Mouse (Mus musculus) liver, adult 2 months (tissue): ENCODE data around the gene Mob4. TPM values are rescaled to one million over a fixed set of nuclear protein-coding genes. Genes with fewer than 3 reads are reported as not detected.
"Not testable (repeated sequence)": the region's sequence is repeated elsewhere in the genome, so short reads cannot be mapped to it uniquely, and the experiment has no call there.

Experiments used
- DNase-seq: peaks from one replicate; pipeline ENCODE4 v3.0.0-alpha.2; 2011; ENCODE audit warnings: low read depth, low spot score; ENCODE audit errors: extremely low read depth
- H3K27ac ChIP-seq: fragments of 200-500 bp; replicated peaks from 2 replicates; pipeline ENCODE4 v1.5.1; 2012; ENCODE audit warnings: low read depth, mild to moderate bottlenecking, control low read depth, inconsistent platforms, low read length; ENCODE audit not compliant: insufficient read depth
- H3K27me3 ChIP-seq: fragments of 200-500 bp; 2 replicates; pipeline ENCODE4 v1.6.1; 2012; ENCODE audit warnings: mild to moderate bottlenecking, moderate library complexity, low read length, inconsistent platforms; ENCODE audit not compliant: control insufficient read depth, insufficient read depth
- H3K36me3 ChIP-seq: fragments of 200-500 bp; 2 replicates; pipeline ENCODE4 v1.6.1; 2012; ENCODE audit warnings: low read length, inconsistent platforms; ENCODE audit not compliant: control insufficient read depth, insufficient read depth
- H3K4me1 ChIP-seq: fragments of 200-500 bp; 2 replicates; pipeline ENCODE4 v1.6.1; 2011; ENCODE audit warnings: low read length; ENCODE audit not compliant: control insufficient read depth, insufficient read depth
- H3K4me3 ChIP-seq: fragments of 200-500 bp; 2 replicates; pipeline ENCODE4 v1.5.1; 2011; ENCODE audit warnings: low read depth, mild to moderate bottlenecking, control low read depth, low read length, moderate library complexity; ENCODE audit not compliant: insufficient read depth
- H3K79me2 ChIP-seq: fragments of 200-500 bp; 2 replicates; pipeline ENCODE4 v1.6.1; 2012; ENCODE audit warnings: inconsistent platforms, mild to moderate bottlenecking, low read length, moderate library complexity; ENCODE audit not compliant: control insufficient read depth, insufficient read depth
- H3K9ac ChIP-seq: fragments of 200-500 bp; 2 replicates; pipeline ENCODE4 v1.6.1; 2012; ENCODE audit warnings: low read depth, mild to moderate bottlenecking, control low read depth, inconsistent platforms, low read length
- CTCF ChIP-seq: fragments of 200-500 bp; IDR thresholded peaks from 2 replicates; pipeline ENCODE4 v1.5.1; 2011; ENCODE audit warnings: low read depth, low read length, control low read depth
- POLR2A ChIP-seq: fragments of 200-500 bp; IDR thresholded peaks from 2 replicates; pipeline ENCODE4 v1.6.1; 2011; ENCODE audit warnings: low read length, control low read depth; ENCODE audit not compliant: insufficient read depth; ENCODE audit errors: extremely low read depth
- WGBS: fragments of 180-500 bp; shearing (Covaris S2); methylation state at CpG from one replicate; pipeline ENCODE4 v1.1.7; 2018; 5-methylcytosine and 5-hydroxymethylcytosine counted together
- polyA plus RNA-seq: library from polyadenylated mRNA; depleted of rRNA; stranded (reverse); fragments of >200 nt; gene quantifications from 2 replicates; pipeline ENCODE4 v1.2.3, GENCODE M21; 2012
- total RNA-seq: library from RNA; depleted of rRNA; stranded (reverse); fragments of >200 nt; gene quantifications from 2 replicates; pipeline ENCODE4 v1.2.3, GENCODE M21; 2014

Mob4 gene
- total and polyA plus RNA-seq, 2 experiments = 6.1 to 27.8 TPM

- H3K27me3 ChIP-seq = no peaks in the 10 kb centered on the region
- H3K4me1 ChIP-seq = no peaks in the 10 kb centered on the region
- 94% methylated on average over 9 of the region's 9 CpGs for WGBS
- TF ChIP-seq POLR2A (no peak), CTCF (no peak)
- no peaks in the 10 kb centered on the region for H3K36me3 ChIP-seq
- no peak overlapping the region for H3K9ac ChIP-seq
- DNase-seq = no peak
- no peaks in the 10 kb centered on the region for H3K79me2 ChIP-seq
- no peak overlapping the region for H3K4me3 ChIP-seq
- H3K27ac ChIP-seq = no peak overlapping the region
Measured at GRCm38 (mm10) chr1:55106919-55107585, 24.0 kb upstream of the Mob4 start.

GRCm38 (mm10) chr1:55107644-55108043 lies 23.4 kb upstream of the Mob4 start:
- H3K27me3 ChIP-seq = no peaks in the 10 kb centered on the region
- H3K4me3 ChIP-seq = no peak overlapping the region
- DNase-seq = no peak
- 30% methylated on average over 1 of the region's 1 CpGs for WGBS
- H3K36me3 ChIP-seq = no peaks in the 10 kb centered on the region
- TF ChIP-seq CTCF = no peak
- no peak for TF ChIP-seq POLR2A
- no peaks in the 10 kb centered on the region for H3K79me2 ChIP-seq
- no peak overlapping the region for H3K27ac ChIP-seq
- H3K9ac ChIP-seq = no peak overlapping the region
- no peaks in the 10 kb centered on the region for H3K4me1 ChIP-seq

- no peak overlapping the region for H3K4me3 ChIP-seq
- no peaks in the 10 kb centered on the region for H3K36me3 ChIP-seq
- DNase-seq = no peak
- H3K9ac ChIP-seq = no peak overlapping the region
- TF ChIP-seq CTCF (no peak), POLR2A (no peak)
- H3K4me1 ChIP-seq = no peaks in the 10 kb centered on the region
- H3K79me2 ChIP-seq = no peaks in the 10 kb centered on the region
- 66% methylated on average over 2 of the region's 2 CpGs for WGBS
- H3K27me3 ChIP-seq = no peaks in the 10 kb centered on the region
- H3K27ac ChIP-seq = no peak overlapping the region
Measured at GRCm38 (mm10) chr1:55108473-55108872, 22.6 kb upstream of the Mob4 start.

- H3K36me3 ChIP-seq = no peaks in the 10 kb centered on the region
- no peaks in the 10 kb centered on the region for H3K79me2 ChIP-seq
- no peaks in the 10 kb centered on the region for H3K4me1 ChIP-seq
- H3K4me3 ChIP-seq = no peak overlapping the region
- DNase-seq = no peak
- no peak for TF ChIP-seq POLR2A
- TF ChIP-seq CTCF = no peak
- WGBS = 97% methylated on average over 4 of the region's 4 CpGs
- H3K9ac ChIP-seq = no peak overlapping the region
- H3K27me3 ChIP-seq = no peaks in the 10 kb centered on the region
- H3K27ac ChIP-seq = no peak overlapping the region
Measured at GRCm38 (mm10) chr1:55109066-55109766, 21.8 kb upstream of the Mob4 start.

GRCm38 (mm10) chr1:55123046-55123445 lies 8.0 kb upstream of the Mob4 start:
- no peaks in the 10 kb centered on the region for H3K79me2 ChIP-seq
- H3K27me3 ChIP-seq = no peaks in the 10 kb centered on the region
- 92% methylated on average over 5 of the region's 5 CpGs for WGBS
- no peak overlapping the region for H3K4me3 ChIP-seq
- DNase-seq = no peak
- H3K9ac ChIP-seq = no peak overlapping the region
- no peaks in the 10 kb centered on the region for H3K36me3 ChIP-seq
- H3K27ac ChIP-seq = no peak overlapping the region
- no peaks in the 10 kb centered on the region for H3K4me1 ChIP-seq
- TF ChIP-seq CTCF = no peak
- TF ChIP-seq POLR2A = no peak

GRCm38 (mm10) chr1:55123561-55123960 lies 7.5 kb upstream of the Mob4 start:
- Histone ChIP-seq H3K79me2 (no peaks in the 10 kb centered on the region), H3K27me3 (no peaks in the 10 kb centered on the region), H3K9ac (no peak overlapping the region), H3K36me3 (no peaks in the 10 kb centered on the region), H3K4me3 (no peak overlapping the region), H3K4me1 (no peaks in the 10 kb centered on the region), H3K27ac (no peak overlapping the region)
- no peak for TF ChIP-seq POLR2A
- WGBS = 83% methylated on average over 2 of the region's 2 CpGs
- no peak for DNase-seq

GRCm38 (mm10) chr1:55124136-55124535 lies 6.9 kb upstream of the Mob4 start:
- not testable (repeated sequence) for H3K9ac ChIP-seq, H3K27me3 ChIP-seq, DNase-seq, H3K4me3 ChIP-seq, H3K27ac ChIP-seq, H3K4me1 ChIP-seq, H3K79me2 ChIP-seq, H3K36me3 ChIP-seq
- 98% methylated on average over 2 of the region's 2 CpGs for WGBS
